Mouse (Mus musculus): Measurements from ENCODE around the gene Zfp668. TPM values are rescaled to one million over a fixed set of nuclear protein-coding genes. Genes with fewer than 3 reads are reported as not detected.

The Zfp668 gene
- total and polyA plus RNA-seq, 2 experiments from 2014 or later, result 25.1 to 34.2 TPM

DNA sequence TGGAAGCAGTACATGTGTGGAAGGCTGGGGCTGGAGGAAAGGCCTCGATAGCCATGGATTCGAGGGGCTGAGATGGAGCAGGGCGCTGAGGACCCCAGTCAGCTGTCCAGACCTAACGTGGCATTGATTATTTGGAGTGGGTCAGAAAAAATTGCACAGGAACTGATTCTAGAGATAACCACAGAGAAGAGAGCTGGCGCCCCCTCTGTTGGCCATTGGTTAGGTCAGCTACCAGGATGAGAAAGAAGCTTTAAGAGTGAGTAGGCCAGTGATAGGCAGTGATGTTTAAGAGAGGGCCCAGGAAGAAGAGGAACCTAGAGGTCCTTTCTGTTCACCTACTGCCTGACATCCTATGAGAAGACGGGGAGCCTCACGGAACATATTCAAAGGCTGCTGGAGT lies 42.7 kb upstream of the Zfp668 start:
- H3K4me3 ChIP-seq (ENCODE audit: low read depth, low read length), result no peak overlapping the region
- H3K9me3 ChIP-seq (ENCODE audit: low read length), result no peaks in the 10 kb centered on the region
- no peaks in the 10 kb centered on the region for H3K4me1 ChIP-seq (ENCODE audit: insufficient read depth)
- H3K27ac ChIP-seq (ENCODE audit: low read depth, low read length), result no peak overlapping the region
- ATAC-seq (no peak), DNase-seq (no peak)
- no peak overlapping the region for H3K9ac ChIP-seq
- WGBS, result 79% methylated on average over 7 of the region's 7 CpGs
- peaks cover 40% of the 10 kb centered on the region for H3K36me3 ChIP-seq (ENCODE audit: insufficient read depth)
- H3K4me2 ChIP-seq (ENCODE audit: low read depth), result no peak overlapping the region
- H3K27me3 ChIP-seq (ENCODE audit: insufficient read depth, low read length), result no peaks in the 10 kb centered on the region
- no peak; the same call in 1 of the 2 replicates for TF ChIP-seq CTCF (IDR thresholded peaks at IDR 0.05; ENCODE audit: low read depth)

DNA sequence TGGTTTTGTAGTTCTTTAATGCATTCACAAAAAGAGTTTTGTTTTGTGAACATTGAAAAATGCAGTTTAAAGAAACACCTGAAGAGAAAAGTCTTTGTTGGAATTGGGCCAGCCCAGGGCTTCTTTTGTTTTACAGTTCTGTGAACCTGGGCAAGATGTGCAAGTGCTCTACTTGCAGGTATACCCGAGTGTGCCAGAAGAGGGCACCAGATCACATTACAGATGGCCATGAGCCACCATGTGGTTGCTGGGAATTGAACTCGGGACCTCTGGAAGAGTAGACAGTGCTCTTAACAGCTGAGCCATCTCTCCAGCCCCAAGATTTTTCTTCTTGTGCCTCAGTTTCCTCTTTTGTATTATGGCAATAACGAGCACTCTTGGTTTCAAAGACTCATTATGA lies 41.6 kb upstream of the Zfp668 start:
- Histone ChIP-seq H3K27me3 (ENCODE audit: insufficient read depth, low read length) (no peaks in the 10 kb centered on the region), H3K9ac (no peak overlapping the region), H3K4me3 (ENCODE audit: low read depth, low read length) (no peak overlapping the region), H3K9me3 (ENCODE audit: low read length) (no peaks in the 10 kb centered on the region), H3K27ac (ENCODE audit: low read depth, low read length) (no peak overlapping the region), H3K36me3 (ENCODE audit: insufficient read depth) (peaks cover 35% of the 10 kb centered on the region), H3K4me1 (ENCODE audit: insufficient read depth) (peaks cover 3% of the 10 kb centered on the region; the same call in 1 of the 2 replicates), H3K4me2 (ENCODE audit: low read depth) (no peak overlapping the region)
- ATAC-seq (no peak), DNase-seq (no peak)
- TF ChIP-seq CTCF (IDR thresholded peaks at IDR 0.05; ENCODE audit: low read depth), result peak; percentile 48
- WGBS, result 60% methylated on average over 3 of the region's 3 CpGs

DNA sequence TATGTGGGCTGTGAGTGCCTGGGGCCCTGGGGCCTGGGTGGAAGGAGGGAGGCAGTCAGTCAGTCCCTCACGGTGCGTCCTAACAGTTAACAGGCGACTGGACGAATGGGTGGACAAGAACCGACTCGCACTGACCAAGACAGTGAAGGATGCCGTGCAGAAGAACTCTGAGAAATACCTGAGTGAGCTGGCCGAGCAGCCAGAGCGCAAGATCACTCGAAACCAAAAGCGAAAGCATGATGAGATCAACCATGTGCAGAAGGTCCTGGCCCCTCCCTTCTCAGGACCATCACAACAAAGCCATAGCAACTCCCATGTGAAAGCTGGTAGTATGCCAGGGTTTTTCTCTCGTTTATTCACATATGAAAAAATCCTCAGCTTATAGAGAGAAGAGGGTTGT lies 38.7 kb upstream of the Zfp668 start:
- Histone ChIP-seq H3K4me3 (ENCODE audit: low read depth, low read length) (no peak overlapping the region), H3K27ac (ENCODE audit: low read depth, low read length) (no peak overlapping the region), H3K27me3 (ENCODE audit: insufficient read depth, low read length) (no peaks in the 10 kb centered on the region), H3K9me3 (ENCODE audit: low read length) (no peaks in the 10 kb centered on the region), H3K4me2 (ENCODE audit: low read depth) (no peak overlapping the region), H3K9ac (no peak overlapping the region), H3K4me1 (ENCODE audit: insufficient read depth) (peaks cover 12% of the 10 kb centered on the region; the same call in 1 of the 2 replicates), H3K36me3 (ENCODE audit: insufficient read depth) (peaks cover 26% of the 10 kb centered on the region)
- no peak for ATAC-seq
- 91% methylated on average over 12 of the region's 12 CpGs for WGBS
- DNase-seq, result no peak
- TF ChIP-seq CTCF (IDR thresholded peaks at IDR 0.05; ENCODE audit: low read depth), result no peak

DNA sequence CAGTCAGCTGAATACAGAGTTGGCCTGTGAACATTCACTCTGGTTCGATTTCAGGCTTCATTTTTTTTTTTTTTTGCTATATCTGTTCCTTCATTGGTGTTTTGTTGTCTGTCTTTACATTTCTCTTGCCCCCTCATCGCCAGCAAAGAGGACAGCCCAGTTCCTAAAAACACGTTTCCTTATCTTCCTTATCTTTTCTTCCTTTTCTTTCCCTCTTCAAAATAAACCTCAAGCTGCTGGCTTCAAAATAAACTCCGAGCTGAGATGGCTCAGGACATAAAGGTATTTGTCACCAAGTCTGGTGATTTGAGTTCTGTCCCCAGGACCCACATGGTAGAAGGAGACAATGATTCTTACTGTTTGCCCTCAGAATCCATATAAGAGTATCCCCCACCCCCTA lies 36.3 kb upstream of the Zfp668 start:
- no peak for ATAC-seq
- H3K27me3 ChIP-seq (ENCODE audit: insufficient read depth, low read length), result no peaks in the 10 kb centered on the region
- peak overlapping the region; percentile 80 for H3K4me2 ChIP-seq (ENCODE audit: low read depth)
- TF ChIP-seq CTCF (IDR thresholded peaks at IDR 0.05; ENCODE audit: low read depth), result no peak
- no peaks in the 10 kb centered on the region for H3K9me3 ChIP-seq (ENCODE audit: low read length)
- H3K27ac ChIP-seq (ENCODE audit: low read depth, low read length), result peak overlapping the region; percentile 80; the same call in 1 of the 2 replicates
- WGBS, result 28% methylated on average over 4 of the region's 4 CpGs
- H3K9ac ChIP-seq, result peak overlapping the region; percentile 74
- peak overlapping the region; percentile 92 for H3K4me3 ChIP-seq (ENCODE audit: low read depth, low read length)
- no peak for DNase-seq
- peaks cover 30% of the 10 kb centered on the region for H3K36me3 ChIP-seq (ENCODE audit: insufficient read depth)
- peaks cover 12% of the 10 kb centered on the region; the same call in 1 of the 2 replicates for H3K4me1 ChIP-seq (ENCODE audit: insufficient read depth)

DNA sequence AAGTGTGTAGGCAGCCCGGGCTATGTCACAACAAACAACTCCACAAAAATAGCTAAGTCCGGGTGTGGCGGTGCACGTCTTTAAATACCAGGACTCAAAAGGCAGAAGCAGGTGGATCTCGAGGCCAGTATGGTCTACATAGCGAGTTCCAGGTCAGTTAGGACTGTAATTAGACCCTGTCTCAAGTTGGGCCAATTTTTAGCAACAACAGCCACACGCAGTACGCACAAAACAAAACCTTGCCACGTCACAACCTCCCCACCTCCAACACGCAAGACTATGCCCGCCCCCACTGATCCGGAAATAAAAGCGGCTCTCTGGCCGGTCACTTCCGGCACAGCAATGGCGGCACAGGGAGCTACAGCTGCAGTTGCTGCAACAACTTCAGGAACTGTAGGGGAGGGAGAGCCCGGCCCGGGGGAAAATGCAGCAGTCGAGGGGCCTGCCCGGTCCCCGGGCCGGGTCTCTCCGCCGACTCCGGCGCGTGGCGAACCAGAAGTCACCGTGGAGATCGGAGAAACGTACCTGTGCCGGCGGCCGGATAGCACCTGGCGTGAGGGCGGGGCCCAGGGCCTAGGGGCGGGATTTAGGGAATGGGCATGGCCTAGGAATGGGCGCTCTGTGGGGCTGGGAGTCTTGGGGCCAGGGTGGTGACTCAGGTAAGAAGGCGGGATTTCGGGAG lies 35.7 kb upstream of the Zfp668 start, which contains the start of gene Kat8:
Kat8 (plus strand) TSS at position 327 of the 682 bp plus-strand sequence.
- Histone ChIP-seq H3K27me3 (ENCODE audit: insufficient read depth, low read length) (no peaks in the 10 kb centered on the region), H3K9me3 (ENCODE audit: low read length) (no peaks in the 10 kb centered on the region), H3K4me2 (ENCODE audit: low read depth) (peak within 1 kb of the TSS; percentile 80), H3K9ac (peak within 1 kb of the TSS; percentile 74), H3K4me3 (ENCODE audit: low read depth, low read length) (peak within 1 kb of the TSS; percentile 92), H3K36me3 (ENCODE audit: insufficient read depth) (peaks cover 33% of the 10 kb centered on the region), H3K4me1 (ENCODE audit: insufficient read depth) (peaks cover 12% of the 10 kb centered on the region; the same call in 1 of the 2 replicates), H3K27ac (ENCODE audit: low read depth, low read length) (peak within 1 kb of the TSS; percentile 80)
- DNase-seq (peak; percentile 93), ATAC-seq (peak; percentile 99)
- no peak for TF ChIP-seq CTCF (IDR thresholded peaks at IDR 0.05; ENCODE audit: low read depth)
- 2% methylated on average over 40 of the region's 40 CpGs for WGBS

- no peak for TF ChIP-seq CTCF (IDR thresholded peaks at IDR 0.05; ENCODE audit: low read depth)
- ATAC-seq, result no peak
- no peaks in the 10 kb centered on the region for H3K9me3 ChIP-seq (ENCODE audit: low read length)
- H3K4me2 ChIP-seq (ENCODE audit: low read depth), result no peak overlapping the region
- peaks cover 16% of the 10 kb centered on the region for H3K4me1 ChIP-seq (ENCODE audit: insufficient read depth)
- H3K4me3 ChIP-seq (ENCODE audit: low read depth, low read length), result no peak overlapping the region
- H3K36me3 ChIP-seq (ENCODE audit: insufficient read depth), result peaks cover 36% of the 10 kb centered on the region
- DNase-seq, result no peak
- H3K27ac ChIP-seq (ENCODE audit: low read depth, low read length), result no peak overlapping the region
- no peak overlapping the region for H3K9ac ChIP-seq
- no peaks in the 10 kb centered on the region for H3K27me3 ChIP-seq (ENCODE audit: insufficient read depth, low read length)
- WGBS, result 88% methylated on average over 4 of the region's 4 CpGs
These were observed 32.0 kb upstream of the Zfp668 start for GRCm38 (mm10) chr7:127908656-127909055.

- 95% methylated on average over 12 of the region's 12 CpGs for WGBS
- no peak for ATAC-seq
- Histone ChIP-seq H3K4me2 (ENCODE audit: low read depth) (no peak overlapping the region), H3K4me3 (ENCODE audit: low read depth, low read length) (no peak overlapping the region), H3K9ac (no peak overlapping the region), H3K27me3 (ENCODE audit: insufficient read depth, low read length) (no peaks in the 10 kb centered on the region), H3K4me1 (ENCODE audit: insufficient read depth) (peaks cover 10% of the 10 kb centered on the region), H3K27ac (ENCODE audit: low read depth, low read length) (no peak overlapping the region), H3K9me3 (ENCODE audit: low read length) (no peaks in the 10 kb centered on the region), H3K36me3 (ENCODE audit: insufficient read depth) (peaks cover 36% of the 10 kb centered on the region)
- DNase-seq, result no peak
- no peak for TF ChIP-seq CTCF (IDR thresholded peaks at IDR 0.05; ENCODE audit: low read depth)
These were observed 31.3 kb upstream of the Zfp668 start for GRCm38 (mm10) chr7:127907939-127908338.

Data from forebrain, postnatal 0 days (tissue).